Comparison of ENCODE assay signal across 8 mouse cellular contexts in genomic region chr2:74705467-74706089, GRCm38 (mm10). TPM values are rescaled to one million over a fixed set of nuclear protein-coding genes. Genes with fewer than 3 reads are reported as not detected.
DNase-seq lines count a peak whose midpoint lies in the region; ATAC-seq and TF ChIP-seq lines count a peak whose summit lies in the region.

No protein-coding gene starts in this region.

- peaks cover 6% of the 10 kb centered on the region; the same call in 1 of the 2 replicates for H3K79me2 ChIP-seq in MEL (ENCODE audit: control insufficient read depth, insufficient read depth, low read length, poor library complexity)

- TF ChIP-seq POLR2A in MEL (IDR thresholded peaks at IDR 0.05; ENCODE audit: control insufficient read depth in 1 of 2, insufficient read depth in 1 of 2, low read depth in 1 of 2, low read length in 2 of 2, poor library complexity in 1 of 2) = no peak

- no peak for TF ChIP-seq RAD21 in MEL (IDR thresholded peaks at IDR 0.05; ENCODE audit: low read depth, low read length)

- no peak for ATAC-seq in forebrain, postnatal 0 days
- ATAC-seq in neural tube, embryonic 13.5 days (ENCODE audit: low read depth) = peak; percentile 60
- no peak for ATAC-seq in cerebellum, adult (ENCODE audit: insufficient number of reproducible peaks, low FRiP score, low TSS enrichment)

- DNase-seq in adrenal gland, adult (ENCODE audit: inconsistent age in 2 of 2, low spot score in 1 of 2) = peak; percentile 85 to 93
- DNase-seq in adrenal gland, postnatal 4 days (ENCODE audit: low spot score in 2 of 2) = no peak
- peak; percentile 62 for DNase-seq in MEL (ENCODE audit: low read depth, low spot score)
- DNase-seq in forebrain, postnatal 0 days = no peak
- DNase-seq in kidney, postnatal 14 days = peak; percentile 82
- no peak for DNase-seq in frontal cortex, adult 2 months (ENCODE audit: extremely low spot score in 1 of 2, low spot score in 1 of 2)

- peak overlapping the region; percentile 45 for H3K4me2 ChIP-seq in forebrain, postnatal 0 days (ENCODE audit: low read depth)
- peak overlapping the region; percentile 69 for H3K4me2 ChIP-seq in neural tube, embryonic 13.5 days

- no peaks in the 10 kb centered on the region; a peak in 2 of 4 replicates for H3K4me1 ChIP-seq in MEL (ENCODE audit: control insufficient read depth in 1 of 2, insufficient read depth in 2 of 2, low read length in 2 of 2)
- H3K4me1 ChIP-seq in forebrain, postnatal 0 days (ENCODE audit: insufficient read depth) = no peaks in the 10 kb centered on the region
- peaks cover 65% of the 10 kb centered on the region for H3K4me1 ChIP-seq in neural tube, embryonic 13.5 days (replicated peaks)

- no peak for TF ChIP-seq CTCF in MEL (IDR thresholded peaks at IDR 0.05 in 2 of 3, conservative IDR thresholded peaks at IDR 0.05 in 1 of 3; ENCODE audit: control insufficient read depth in 1 of 3, insufficient read depth in 1 of 3, low read depth in 2 of 3, low read length in 3 of 3, poor library complexity in 1 of 3, severe bottlenecking in 1 of 3)
- TF ChIP-seq CTCF in forebrain, postnatal 0 days (IDR thresholded peaks at IDR 0.05; ENCODE audit: low read depth) = no peak

- TF ChIP-seq EP300 in MEL (IDR thresholded peaks at IDR 0.05; ENCODE audit: low read depth in 1 of 2, low read length in 2 of 2) = no peak

- no peak overlapping the region for H3K27ac ChIP-seq in MEL (ENCODE audit: control insufficient read depth, low read depth, low read length)
- no peak overlapping the region for H3K27ac ChIP-seq in forebrain, postnatal 0 days (ENCODE audit: low read depth, low read length)
- H3K27ac ChIP-seq in neural tube, embryonic 13.5 days (replicated peaks) = peak overlapping the region; percentile 100

- peaks cover 0 to 2% of the 10 kb centered on the region in 2 experiments; a peak in 1 of 4 replicates for H3K36me3 ChIP-seq in MEL (ENCODE audit: control insufficient read depth in 1 of 2, insufficient read depth in 2 of 2, low read length in 2 of 2)
- H3K36me3 ChIP-seq in forebrain, postnatal 0 days (ENCODE audit: insufficient read depth) = no peaks in the 10 kb centered on the region
- no peaks in the 10 kb centered on the region for H3K36me3 ChIP-seq in neural tube, embryonic 13.5 days

- H3K27me3 ChIP-seq in MEL (ENCODE audit: control insufficient read depth in 1 of 2, insufficient read depth in 2 of 2, low read length in 2 of 2) = no peaks in the 10 kb centered on the region
- peaks cover 85% of the 10 kb centered on the region for H3K27me3 ChIP-seq in forebrain, postnatal 0 days (ENCODE audit: insufficient read depth, low read length)
- H3K27me3 ChIP-seq in neural tube, embryonic 13.5 days = peaks cover 12% of the 10 kb centered on the region

- WGBS in forebrain, postnatal 0 days = 2% methylated on average over 65 of the region's 85 CpGs
- under 1% methylated on average over 60 of the region's 85 CpGs for WGBS in neural tube, embryonic 13.5 days

- H3K9me3 ChIP-seq in MEL (replicated peaks; ENCODE audit: insufficient read depth, low read length) = no peaks in the 10 kb centered on the region
- no peaks in the 10 kb centered on the region for H3K9me3 ChIP-seq in forebrain, postnatal 0 days (ENCODE audit: low read length)
- no peaks in the 10 kb centered on the region for H3K9me3 ChIP-seq in neural tube, embryonic 13.5 days

- peak overlapping the region; percentile 84 for H3K9ac ChIP-seq in MEL (ENCODE audit: control insufficient read depth, low read depth, low read length, poor library complexity, severe bottlenecking)
- H3K9ac ChIP-seq in forebrain, postnatal 0 days = no peak overlapping the region
- peak overlapping the region; percentile 100 for H3K9ac ChIP-seq in neural tube, embryonic 13.5 days

- peak overlapping the region; percentile 53 to 66 for H3K4me3 ChIP-seq in MEL (ENCODE audit: control insufficient read depth in 1 of 2, insufficient read depth in 1 of 2, low read depth in 2 of 2, low read length in 2 of 2)
- H3K4me3 ChIP-seq in forebrain, postnatal 0 days (ENCODE audit: low read depth, low read length) = peak overlapping the region; percentile 26
- peak overlapping the region; percentile 81 for H3K4me3 ChIP-seq in neural tube, embryonic 13.5 days

TF ChIP-seq in MEL, 35 proteins besides CTCF, POLR2A, EP300 and RAD21:
- no peak for TF ChIP-seq MAZ (IDR thresholded peaks at IDR 0.05; ENCODE audit: low read depth, low read length)
- peak; percentile 43; the same call in 1 of the 2 replicates for TF ChIP-seq MXI1 (IDR thresholded peaks at IDR 0.05; ENCODE audit: low read depth, low read length)

RNA-seq across cellular contexts. Expression of gene Hoxd8, which starts 1.2 kb away (rescaled TPM):
- 10 to 100 TPM; 43.9 to 55.4 TPM for total RNA-seq in adrenal gland, postnatal 4 days (2021)
- total RNA-seq in MEL (2012; rRNA removed) = 4.7 and 5.4 TPM in 2 replicates
- polyA plus RNA-seq in MEL (2012; ENCODE audit: insufficient read depth in 1 of 2, insufficient read length in 2 of 2, low read depth in 1 of 2, low replicate concordance in 2 of 2, missing spikeins in 1 of 2) = 1 to 10 TPM in 1 of 2 experiments, not detected in 1; 7.4 TPM
- 0.10 TPM in 1 of 2 replicates, not detected in the other for total RNA-seq in forebrain, postnatal 0 days (2014; rRNA removed)
- polyA plus RNA-seq in forebrain, postnatal 0 days (2015; fragmentation: Nextera tagmentation; extraction: Ambion mirVana) = 0.22 TPM in 1 of 2 replicates, not detected in the other
- 17.4 and 22.8 TPM in 2 replicates for polyA plus RNA-seq in neural tube, embryonic 13.5 days (2015; fragmentation: Nextera tagmentation; extraction: Ambion mirVana)
- polyA plus RNA-seq in frontal cortex, adult 2 months (2012; rRNA removed) = 0.04 and 0.06 TPM in 2 replicates

RNA-seq across cellular contexts. Expression of gene Hoxd3, which starts 6.1 kb away (rescaled TPM):
- total RNA-seq in adrenal gland, postnatal 4 days (2021) = 1 to 10 TPM in 1 of 2 experiments, under 1 TPM in 1; 0.82 to 2.5 TPM
- not detected in 2 replicates for total RNA-seq in MEL (2012; rRNA removed)
- polyA plus RNA-seq in MEL (2012; ENCODE audit: insufficient read depth in 1 of 2, insufficient read length in 2 of 2, low read depth in 1 of 2, low replicate concordance in 2 of 2, missing spikeins in 1 of 2) = not detected
- not detected in 2 replicates for total RNA-seq in forebrain, postnatal 0 days (2014; rRNA removed)
- polyA plus RNA-seq in forebrain, postnatal 0 days (2015; fragmentation: Nextera tagmentation; extraction: Ambion mirVana) = not detected in 2 replicates
- 24.2 and 33.8 TPM in 2 replicates for polyA plus RNA-seq in neural tube, embryonic 13.5 days (2015; fragmentation: Nextera tagmentation; extraction: Ambion mirVana)
- polyA plus RNA-seq in frontal cortex, adult 2 months (2012; rRNA removed) = not detected in 2 replicates

RNA-seq across cellular contexts. Expression of gene Hoxd4, which starts 6.2 kb away (rescaled TPM):
- 10 to 100 TPM; 21.5 to 29.5 TPM for total RNA-seq in adrenal gland, postnatal 4 days (2021)
- not detected in 2 replicates for total RNA-seq in MEL (2012; rRNA removed)
- polyA plus RNA-seq in MEL (2012; ENCODE audit: insufficient read depth in 1 of 2, insufficient read length in 2 of 2, low read depth in 1 of 2, low replicate concordance in 2 of 2, missing spikeins in 1 of 2) = not detected
- total RNA-seq in forebrain, postnatal 0 days (2014; rRNA removed) = not detected in 2 replicates
- polyA plus RNA-seq in forebrain, postnatal 0 days (2015; fragmentation: Nextera tagmentation; extraction: Ambion mirVana) = not detected in 2 replicates
- 6.9 and 7.2 TPM in 2 replicates for polyA plus RNA-seq in neural tube, embryonic 13.5 days (2015; fragmentation: Nextera tagmentation; extraction: Ambion mirVana)
- polyA plus RNA-seq in frontal cortex, adult 2 months (2012; rRNA removed) = not detected in 2 replicates

RNA-seq across cellular contexts. Expression of gene Hoxd9, which starts 8.1 kb away (rescaled TPM):
- total RNA-seq in adrenal gland, postnatal 4 days (2021) = 10 to 100 TPM in 1 of 2 experiments, 1 to 10 TPM in 1; 7.1 to 17.8 TPM
- total RNA-seq in MEL (2012; rRNA removed) = not detected in 2 replicates
- polyA plus RNA-seq in MEL (2012; ENCODE audit: insufficient read depth in 1 of 2, insufficient read length in 2 of 2, low read depth in 1 of 2, low replicate concordance in 2 of 2, missing spikeins in 1 of 2) = not detected
- not detected in 2 replicates for total RNA-seq in forebrain, postnatal 0 days (2014; rRNA removed)
- polyA plus RNA-seq in forebrain, postnatal 0 days (2015; fragmentation: Nextera tagmentation; extraction: Ambion mirVana) = not detected in 2 replicates
- 27.7 and 42.7 TPM in 2 replicates for polyA plus RNA-seq in neural tube, embryonic 13.5 days (2015; fragmentation: Nextera tagmentation; extraction: Ambion mirVana)
- polyA plus RNA-seq in frontal cortex, adult 2 months (2012; rRNA removed) = 0.04 and 0.11 TPM in 2 replicates

RNA-seq across cellular contexts. Expression of gene Hoxd10, which starts 13.9 kb away (rescaled TPM):
- total RNA-seq in adrenal gland, postnatal 4 days (2021) = 1 to 10 TPM in 1 of 2 experiments, under 1 TPM in 1; 0.71 to 5.2 TPM
- total RNA-seq in MEL (2012; rRNA removed) = not detected in 2 replicates
- polyA plus RNA-seq in MEL (2012; ENCODE audit: insufficient read depth in 1 of 2, insufficient read length in 2 of 2, low read depth in 1 of 2, low replicate concordance in 2 of 2, missing spikeins in 1 of 2) = not detected
- total RNA-seq in forebrain, postnatal 0 days (2014; rRNA removed) = not detected in 2 replicates
- polyA plus RNA-seq in forebrain, postnatal 0 days (2015; fragmentation: Nextera tagmentation; extraction: Ambion mirVana) = not detected in 2 replicates
- polyA plus RNA-seq in neural tube, embryonic 13.5 days (2015; fragmentation: Nextera tagmentation; extraction: Ambion mirVana) = 87.2 and 132 TPM in 2 replicates
- not detected in 2 replicates for polyA plus RNA-seq in frontal cortex, adult 2 months (2012; rRNA removed)

Comparison
In these comparisons a context has a peak if more than half of its experiments do, and no peak if none do; other contexts are left out.
1. DNase-seq: peak in adrenal gland, adult (2 of 2), MEL (single experiment) and kidney, postnatal 14 days (single experiment); none in adrenal gland, postnatal 4 days (0 of 2), forebrain, postnatal 0 days (single experiment) and frontal cortex, adult 2 months (0 of 2).
2. H3K4me3 ChIP-seq: peak in every context shown above with its lines; median percentile 81 in neural tube, embryonic 13.5 days; 60 in MEL; 26 in forebrain, postnatal 0 days.
3. RNA of gene Hoxd3, which starts 6.1 kb away (polyA plus RNA-seq): 24.2 to 33.8 TPM in neural tube, embryonic 13.5 days; not detected in MEL, not detected in forebrain, postnatal 0 days and not detected in frontal cortex, adult 2 months; every median in the first group is over 10 times any median in the second.